Mouse (Mus musculus) hindbrain, embryonic 16.5 days (tissue): Measurements from ENCODE around the gene Pom121. TPM values are rescaled to one million over a fixed set of nuclear protein-coding genes. Genes with fewer than 3 reads are reported as not detected.

Experiments
- ATAC-seq: fragments of 200-750 bp; cut with Nextera tagmentation; 2 replicates; pipeline ENCODE4 v1.8.0; 2017; ENCODE audit warnings: moderate TSS enrichment, moderate library complexity
- H3K27ac ChIP-seq: fragments of 300-500 bp; sonication (generic); 2 replicates; pipeline ENCODE4 v1.5.1; 2014; ENCODE audit warnings: low read depth, mild to moderate bottlenecking, control low read depth, low read length, moderate library complexity
- H3K27me3 ChIP-seq: fragments of 300-500 bp; sonication (generic); replicated peaks from 2 replicates; pipeline ENCODE4 v1.6.1; 2014; ENCODE audit warnings: low read length; ENCODE audit not compliant: control insufficient read depth, insufficient read depth
- H3K36me3 ChIP-seq: fragments of 300-500 bp; sonication (generic); 2 replicates; pipeline ENCODE4 v1.6.1; 2014; ENCODE audit warnings: mild to moderate bottlenecking, low read length, moderate library complexity, mixed read lengths; ENCODE audit not compliant: control insufficient read depth, insufficient read depth
- H3K4me1 ChIP-seq: fragments of 300-500 bp; sonication (generic); 2 replicates; pipeline ENCODE4 v1.6.1; 2014; ENCODE audit warnings: low read depth, low read length; ENCODE audit not compliant: control insufficient read depth, insufficient read depth
- H3K4me2 ChIP-seq: fragments of 300-500 bp; sonication (generic); 2 replicates; pipeline ENCODE4 v1.6.1; 2014; ENCODE audit warnings: mild to moderate bottlenecking, low read length, control low read depth, moderate library complexity
- H3K4me3 ChIP-seq: fragments of 300-500 bp; sonication (generic); 2 replicates; pipeline ENCODE4 v1.5.1; 2014; ENCODE audit warnings: mild to moderate bottlenecking, low read length, control low read depth, moderate library complexity
- H3K9ac ChIP-seq: fragments of 300-500 bp; sonication (generic); 2 replicates; pipeline ENCODE4 v1.6.1; 2014; ENCODE audit warnings: low read depth, mild to moderate bottlenecking, control low read depth, low read length, moderate library complexity
- H3K9me3 ChIP-seq: fragments of 300-500 bp; sonication (generic); 2 replicates; pipeline ENCODE4 v1.6.1; 2014; ENCODE audit warnings: mild to moderate bottlenecking, low read length, moderate library complexity; ENCODE audit not compliant: control insufficient read depth
- WGBS: fragments of 180-500 bp; shearing (Covaris S2); extraction: QIAGEN DNeasy Blood & Tissue Kit; methylation state at CpG from one replicate; pipeline ENCODE4 v1.1.7; 2014; 5-methylcytosine and 5-hydroxymethylcytosine counted together
- microRNA-seq: library from miRNA; unstranded; fragments of <30 nt; microRNA quantifications from one replicate; pipeline ENCODE4, GENCODE M21; 2017
- polyA plus RNA-seq: library from polyadenylated mRNA; unstranded; fragments of >200 nt; fragmentation: Nextera tagmentation; extraction: Ambion mirVana; gene quantifications from 2 replicates; pipeline ENCODE4 v1.2.1, GENCODE M21; 2015

Pom121 gene
- polyA plus RNA-seq, 1 experiment from 2014 or later: 7.4 TPM

DNA sequence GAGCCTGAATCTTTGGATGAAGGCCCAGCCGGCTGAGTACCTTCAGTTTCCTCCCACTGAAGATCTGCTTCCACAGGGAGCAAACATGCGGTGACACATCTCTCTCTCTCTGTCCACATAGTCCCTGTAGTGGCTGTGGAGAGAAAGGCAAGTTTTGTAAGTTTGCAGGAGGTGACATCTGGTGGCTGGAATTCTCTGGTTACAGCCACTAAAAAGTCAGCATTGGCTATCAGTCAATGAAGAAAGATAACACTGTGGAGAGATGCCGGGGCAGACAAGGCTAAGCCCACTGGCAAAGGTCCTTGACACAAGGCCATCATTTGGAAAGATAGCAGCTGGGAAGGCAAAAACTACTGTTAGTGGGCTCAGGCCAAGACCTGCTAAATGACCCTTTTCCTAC, 56.8 kb downstream of the Pom121 start:
- Histone ChIP-seq H3K36me3 (no peaks in the 10 kb centered on the region), H3K9ac (no peak overlapping the region), H3K4me1 (no peaks in the 10 kb centered on the region), H3K27ac (no peak overlapping the region), H3K27me3 (no peaks in the 10 kb centered on the region), H3K4me2 (no peak overlapping the region), H3K9me3 (no peaks in the 10 kb centered on the region), H3K4me3 (no peak overlapping the region)
- ATAC-seq: no peak
- WGBS: 75% methylated on average over 3 of the region's 3 CpGs

DNA sequence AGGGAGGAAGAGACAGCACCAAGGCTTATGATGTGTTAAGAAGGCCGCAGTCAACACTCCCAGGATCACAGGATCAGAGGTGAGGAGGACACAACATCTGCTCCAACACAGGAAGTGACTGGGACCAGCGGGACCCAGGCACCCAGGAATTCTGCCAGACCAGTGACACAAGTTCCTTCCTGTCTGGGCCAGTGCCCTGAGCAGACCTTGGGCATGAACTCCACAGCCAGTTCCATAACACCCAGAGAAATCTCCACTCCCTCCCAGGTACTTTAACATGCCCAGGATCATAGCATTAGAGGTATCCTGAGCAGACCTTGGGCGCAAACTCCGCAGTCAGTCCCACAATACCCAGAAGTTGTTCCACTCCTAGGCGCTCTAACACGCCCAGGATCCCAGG, 63.2 kb downstream of the Pom121 start:
- ATAC-seq: no peak
- no peak overlapping the region for H3K4me3 ChIP-seq
- no peak overlapping the region for H3K4me2 ChIP-seq
- no peaks in the 10 kb centered on the region; the same call in 1 of the 2 replicates for H3K4me1 ChIP-seq
- H3K9ac ChIP-seq: no peak overlapping the region
- H3K27me3 ChIP-seq: no peaks in the 10 kb centered on the region
- no peak overlapping the region for H3K27ac ChIP-seq
- H3K36me3 ChIP-seq: no peaks in the 10 kb centered on the region
- 88% methylated on average over 6 of the region's 6 CpGs for WGBS
- H3K9me3 ChIP-seq: no peaks in the 10 kb centered on the region

DNA sequence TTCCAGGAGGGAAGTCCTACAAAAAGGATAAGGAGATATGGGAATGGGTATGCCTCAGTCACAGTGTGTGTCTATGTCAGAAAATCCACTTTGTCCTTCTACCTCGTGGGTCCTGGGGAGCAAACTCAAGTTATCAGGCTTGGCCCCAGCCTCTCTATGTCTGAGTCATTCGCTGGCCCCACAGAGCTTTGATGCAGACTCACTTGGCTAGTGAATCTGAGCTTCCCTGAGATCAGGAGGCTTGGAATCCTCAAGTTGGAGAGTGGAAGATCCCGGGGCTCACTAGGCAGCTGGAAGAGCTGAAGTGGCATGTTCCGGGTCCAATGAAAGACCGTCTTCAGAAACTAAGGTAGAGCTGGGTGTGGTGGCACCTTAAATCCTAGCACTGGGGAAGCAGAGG, 64.1 kb downstream of the Pom121 start:
- Histone ChIP-seq H3K27ac (no peak overlapping the region), H3K27me3 (no peaks in the 10 kb centered on the region), H3K36me3 (no peaks in the 10 kb centered on the region), H3K9ac (no peak overlapping the region), H3K4me1 (no peaks in the 10 kb centered on the region; the same call in 1 of the 2 replicates), H3K4me3 (no peak overlapping the region), H3K4me2 (no peak overlapping the region), H3K9me3 (no peaks in the 10 kb centered on the region)
- ATAC-seq: no peak
- 88% methylated on average over 5 of the region's 5 CpGs for WGBS

DNA sequence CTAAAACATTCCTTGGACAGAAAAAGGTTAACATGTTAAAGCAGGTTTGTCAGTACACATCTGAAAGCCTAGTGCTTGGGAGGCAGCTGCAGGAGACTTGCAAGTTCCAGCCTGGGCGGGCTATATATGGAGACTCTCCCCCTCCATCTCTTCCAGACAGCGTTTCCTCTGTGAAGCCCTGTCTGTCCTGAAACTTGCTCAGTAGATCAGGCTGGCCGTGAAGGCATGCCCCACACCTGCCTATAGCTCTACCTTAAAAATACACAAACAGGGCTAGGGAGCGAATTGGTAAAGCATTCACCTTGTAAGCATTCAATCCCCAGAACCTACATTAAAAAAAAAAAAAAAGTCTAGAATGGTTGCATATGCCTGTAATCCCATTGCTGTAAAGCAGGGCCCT, 64.9 kb downstream of the Pom121 start:
- H3K4me2 ChIP-seq: no peak overlapping the region
- H3K9ac ChIP-seq: no peak overlapping the region
- H3K9me3 ChIP-seq: no peaks in the 10 kb centered on the region
- H3K36me3 ChIP-seq: no peaks in the 10 kb centered on the region
- no peak overlapping the region for H3K4me3 ChIP-seq
- no peak for ATAC-seq
- H3K27me3 ChIP-seq: no peaks in the 10 kb centered on the region
- H3K27ac ChIP-seq: no peak overlapping the region
- WGBS: 86% methylated on average over 4 of the region's 4 CpGs
- no peaks in the 10 kb centered on the region; the same call in 1 of the 2 replicates for H3K4me1 ChIP-seq

Small RNAs within 50 kb of the gene (microRNA-seq; reads per million reads assigned to microRNA genes)
- 1.0 reads per million for gene Mir7033

Other genes with a start within 250 kb of the Pom121 start
- 15.0 and 17.2 TPM in 2 replicates for gene Tbl2, start 244.9 kb downstream of the Pom121 start, polyA plus RNA-seq
- 35.9 and 37.9 TPM in 2 replicates for gene Bcl7b, start 226.3 kb downstream of the Pom121 start, polyA plus RNA-seq
- gene Baz1b, start 207.3 kb downstream of the Pom121 start, polyA plus RNA-seq: 20.5 and 21.6 TPM in 2 replicates
- 19.7 and 21.3 TPM in 2 replicates for gene Fzd9, start 143.3 kb downstream of the Pom121 start, polyA plus RNA-seq
- gene Fkbp6, start 44.5 kb downstream of the Pom121 start, polyA plus RNA-seq: 0.16 and 0.55 TPM in 2 replicates
- not detected in 2 replicates for gene Trim50, start 41.3 kb downstream of the Pom121 start, polyA plus RNA-seq
- 30.7 and 35.1 TPM in 2 replicates for gene Nsun5, start 24.6 kb downstream of the Pom121 start, polyA plus RNA-seq
- 35.3 and 44.6 TPM in 2 replicates for gene Hip1, start 150.6 kb upstream of the Pom121 start, polyA plus RNA-seq
- gene Ccl26, start 169.0 kb upstream of the Pom121 start, polyA plus RNA-seq: not detected in 2 replicates
- gene Ccl24, start 178.5 kb upstream of the Pom121 start, polyA plus RNA-seq: 2.1 and 2.4 TPM in 2 replicates
- 96.9 and 98.5 TPM in 2 replicates for gene Rhbdd2, start 238.1 kb upstream of the Pom121 start, polyA plus RNA-seq